ENCODE assay signal across 20 mouse cellular contexts in the genomic region with DNA sequence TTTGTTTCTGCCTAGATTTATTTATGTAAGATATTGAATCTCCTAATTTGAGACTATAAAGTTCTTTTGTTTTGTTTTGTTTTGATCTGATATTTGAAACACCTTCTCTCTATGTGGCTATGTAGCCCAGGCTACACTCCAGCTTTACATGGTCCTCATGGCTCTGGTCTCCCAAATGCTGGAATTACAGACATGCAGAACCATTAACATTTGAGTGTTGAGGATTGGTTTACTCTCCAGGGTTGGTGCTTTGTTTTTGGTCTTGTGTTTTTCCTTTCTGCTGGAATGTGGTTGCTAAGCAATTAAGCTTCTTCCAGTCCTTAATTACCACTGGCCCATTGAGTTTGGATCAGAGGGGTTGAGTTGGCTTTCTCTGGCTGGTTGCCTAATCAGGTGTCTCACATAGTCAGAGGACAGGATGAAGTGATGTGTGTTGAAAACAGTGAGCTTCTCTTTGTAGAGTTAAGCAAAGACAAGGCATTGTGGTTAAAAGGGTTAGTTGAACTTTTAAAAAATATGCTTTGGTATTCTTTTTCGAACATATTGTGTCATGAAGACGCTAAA.
DNase-seq lines count a peak whose midpoint lies in the region; ATAC-seq and TF ChIP-seq lines count a peak whose summit lies in the region.
"Had no signal": no experiment of that assay in that cellular context is flagged by ENCODE, and none has a peak within 500 bp of the region (broad histone marks: within the 10 kb centered on the region; RNA-seq: fewer than 3 reads in every experiment).

No protein-coding gene starts in this region.

- WGBS in hindbrain, postnatal 0 days, result 70% methylated on average over 2 of the region's 2 CpGs
- WGBS in hindbrain, embryonic 10.5 days, result 82% methylated on average over 2 of the region's 2 CpGs
- 31% methylated on average over 2 of the region's 2 CpGs for WGBS in midbrain, embryonic 13.5 days
- WGBS in midbrain, embryonic 15.5 days, result 36% methylated on average over 2 of the region's 2 CpGs
- 8% methylated on average over 2 of the region's 2 CpGs for WGBS in forebrain, embryonic 13.5 days

- DNase-seq in hindbrain, postnatal 0 days (ENCODE audit: low spot score), result peak; percentile 21
- DNase-seq in hindbrain, embryonic 10.5 days (ENCODE audit: low spot score), result no peak
- no peak for DNase-seq in cerebellum, adult 9-10 months
- no peak for DNase-seq in heart, postnatal 10 days
- DNase-seq in heart, adult 11 months, result no peak
- DNase-seq: adrenal gland, postnatal 25 days; cerebellum, adult 8-10 months; kidney, adult 8-10 months; lung, postnatal 14 days; spleen, adult 18-20 months; thymus, adult 2 months had no signal

- no peak for TF ChIP-seq CTCF in hindbrain, postnatal 0 days (IDR thresholded peaks at IDR 0.05; ENCODE audit: low read depth)

- no peaks in the 10 kb centered on the region for H3K27me3 ChIP-seq in hindbrain, postnatal 0 days (ENCODE audit: insufficient read depth, low read length)
- H3K27me3 ChIP-seq in hindbrain, embryonic 10.5 days (ENCODE audit: insufficient read depth, poor library complexity, severe bottlenecking), result no peaks in the 10 kb centered on the region
- H3K27me3 ChIP-seq in midbrain, embryonic 13.5 days, result 0 out of 2 replicates have a peak, but pooled peaks cover 2% of the 10 kb centered on the region
- H3K27me3 ChIP-seq in midbrain, embryonic 15.5 days (replicated peaks), result no peaks in the 10 kb centered on the region; the same call in 1 of the 2 replicates
- H3K27me3 ChIP-seq in forebrain, embryonic 13.5 days, result peaks cover 18% of the 10 kb centered on the region
- H3K27me3 ChIP-seq: heart, embryonic 13.5 days; limb, embryonic 13.5 days; stomach, embryonic 15.5 days had no signal

- no peak overlapping the region for H3K4me3 ChIP-seq in hindbrain, postnatal 0 days (ENCODE audit: low read length)
- no peak overlapping the region for H3K4me3 ChIP-seq in hindbrain, embryonic 10.5 days
- no peak overlapping the region for H3K4me3 ChIP-seq in midbrain, embryonic 13.5 days (replicated peaks)
- H3K4me3 ChIP-seq in midbrain, embryonic 15.5 days, result no peak overlapping the region
- no peak overlapping the region for H3K4me3 ChIP-seq in forebrain, embryonic 13.5 days
- H3K4me3 ChIP-seq: erythroblast, embryonic 14.5 days; heart, embryonic 13.5 days; limb, embryonic 13.5 days; stomach, embryonic 15.5 days had no signal

- H3K27ac ChIP-seq in hindbrain, postnatal 0 days, result no peak overlapping the region
- H3K27ac ChIP-seq in hindbrain, embryonic 10.5 days, result no peak overlapping the region
- no peak overlapping the region for H3K27ac ChIP-seq in midbrain, embryonic 13.5 days
- H3K27ac ChIP-seq in midbrain, embryonic 15.5 days, result no peak overlapping the region
- no peak overlapping the region for H3K27ac ChIP-seq in forebrain, embryonic 13.5 days
- H3K27ac ChIP-seq: heart, embryonic 13.5 days; limb, embryonic 13.5 days; liver, embryonic 14.5 days; stomach, embryonic 15.5 days had no signal

- ATAC-seq in hindbrain, postnatal 0 days, result no peak
- ATAC-seq in midbrain, embryonic 13.5 days, result peak; percentile 51; the same call in 1 of the 2 replicates
- ATAC-seq in midbrain, embryonic 15.5 days (replicated peaks), result no peak
- ATAC-seq in forebrain, embryonic 13.5 days, result peak; percentile 80
- ATAC-seq: activated CD4-positive, CD25-positive, alpha-beta regulatory T cell, adult 4 months had no signal

- intact Hi-C loops in heart, postnatal 10 days (cut with DNase I), result no loop called here

- H3K36me3 ChIP-seq in hindbrain, postnatal 0 days (ENCODE audit: insufficient read depth, low read length), result no peaks in the 10 kb centered on the region
- no peaks in the 10 kb centered on the region for H3K36me3 ChIP-seq in hindbrain, embryonic 10.5 days
- H3K36me3 ChIP-seq in midbrain, embryonic 13.5 days, result no peaks in the 10 kb centered on the region
- H3K36me3 ChIP-seq in midbrain, embryonic 15.5 days (replicated peaks), result no peaks in the 10 kb centered on the region
- no peaks in the 10 kb centered on the region for H3K36me3 ChIP-seq in forebrain, embryonic 13.5 days (ENCODE audit: poor library complexity, severe bottlenecking)
- H3K36me3 ChIP-seq: heart, embryonic 13.5 days; limb, embryonic 13.5 days; stomach, embryonic 15.5 days had no signal

- no peaks in the 10 kb centered on the region for H3K4me1 ChIP-seq in hindbrain, postnatal 0 days (ENCODE audit: insufficient read depth, low read length)
- peaks cover 22% of the 10 kb centered on the region for H3K4me1 ChIP-seq in hindbrain, embryonic 10.5 days (replicated peaks)
- H3K4me1 ChIP-seq in midbrain, embryonic 13.5 days (replicated peaks), result peaks cover 12% of the 10 kb centered on the region; the same call in 1 of the 2 replicates
- peaks cover 3% of the 10 kb centered on the region; the same call in 1 of the 2 replicates for H3K4me1 ChIP-seq in midbrain, embryonic 15.5 days
- peaks cover 25% of the 10 kb centered on the region for H3K4me1 ChIP-seq in forebrain, embryonic 13.5 days
- H3K4me1 ChIP-seq: stomach, embryonic 15.5 days had no signal

- H3K9me3 ChIP-seq in hindbrain, postnatal 0 days (ENCODE audit: low read length), result no peaks in the 10 kb centered on the region
- H3K9me3 ChIP-seq in hindbrain, embryonic 10.5 days, result no peaks in the 10 kb centered on the region
- no peaks in the 10 kb centered on the region for H3K9me3 ChIP-seq in midbrain, embryonic 13.5 days
- no peaks in the 10 kb centered on the region for H3K9me3 ChIP-seq in midbrain, embryonic 15.5 days
- no peaks in the 10 kb centered on the region for H3K9me3 ChIP-seq in forebrain, embryonic 13.5 days (replicated peaks)
- H3K9me3 ChIP-seq: heart, embryonic 13.5 days; limb, embryonic 13.5 days; stomach, embryonic 15.5 days had no signal

- no peak overlapping the region for H3K4me2 ChIP-seq in hindbrain, postnatal 0 days (ENCODE audit: low read depth, low read length)
- H3K4me2 ChIP-seq in midbrain, embryonic 13.5 days (replicated peaks), result no peak overlapping the region
- no peak overlapping the region for H3K4me2 ChIP-seq in midbrain, embryonic 15.5 days
- no peak overlapping the region for H3K4me2 ChIP-seq in forebrain, embryonic 13.5 days
- H3K4me2 ChIP-seq: heart, embryonic 13.5 days; limb, embryonic 13.5 days; stomach, embryonic 15.5 days had no signal

- H3K9ac ChIP-seq in hindbrain, postnatal 0 days (replicated peaks; ENCODE audit: low read length), result no peak overlapping the region
- H3K9ac ChIP-seq in midbrain, embryonic 13.5 days (replicated peaks), result no peak overlapping the region
- H3K9ac ChIP-seq in midbrain, embryonic 15.5 days, result no peak overlapping the region
- H3K9ac ChIP-seq in forebrain, embryonic 13.5 days, result no peak overlapping the region
- H3K9ac ChIP-seq: heart, embryonic 13.5 days; limb, embryonic 13.5 days; liver, embryonic 14.5 days; stomach, embryonic 15.5 days had no signal

Comparison
In these comparisons a context has a peak if more than half of its experiments do, and no peak if none do; other contexts are left out.
1. ATAC-seq: peak in midbrain, embryonic 13.5 days (single experiment) and forebrain, embryonic 13.5 days (single experiment); none in hindbrain, postnatal 0 days (single experiment) and midbrain, embryonic 15.5 days (single experiment).